Mouse (Mus musculus) liver, adult 2 months (tissue): ENCODE measurements around the gene Omt2a.

Experiments
- CTCF ChIP-seq: fragments of 200-500 bp; IDR thresholded peaks from 2 replicates; pipeline ENCODE4 v1.5.1; 2011; ENCODE audit warnings: low read depth, low read length, control low read depth
- POLR2A ChIP-seq: fragments of 200-500 bp; IDR thresholded peaks from 2 replicates; pipeline ENCODE4 v1.6.1; 2011; ENCODE audit warnings: low read length, control low read depth; ENCODE audit not compliant: insufficient read depth; ENCODE audit errors: extremely low read depth

DNA sequence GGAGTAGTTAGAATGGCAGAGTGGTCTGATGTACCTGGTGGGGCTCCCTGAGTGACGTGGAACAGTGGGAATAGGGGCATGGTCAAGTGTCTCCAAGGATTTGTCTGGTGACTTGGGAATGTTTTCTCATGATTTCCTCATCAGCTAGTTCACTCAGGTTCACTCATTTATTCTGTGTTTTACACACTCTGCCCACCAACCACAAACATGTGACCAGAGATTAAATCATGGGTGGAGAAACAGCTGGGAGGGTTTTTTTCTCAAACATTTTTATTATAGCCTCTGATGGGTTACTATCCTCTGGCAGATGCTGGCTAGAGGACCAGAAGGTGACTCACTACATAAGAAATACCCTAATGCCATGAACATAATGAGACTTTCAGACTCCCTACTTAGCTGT is 16.4 kb downstream of the Omt2a start:
- TF ChIP-seq POLR2A (no peak), CTCF (no peak)
